Mouse (Mus musculus): Measurements from ENCODE around the gene Gss. TPM values are rescaled to one million over a fixed set of nuclear protein-coding genes. Genes with fewer than 3 reads are reported as not detected.

Gene Gss
- polyA plus RNA-seq, 1 experiment from 2014 or later = 47.9 TPM

DNA sequence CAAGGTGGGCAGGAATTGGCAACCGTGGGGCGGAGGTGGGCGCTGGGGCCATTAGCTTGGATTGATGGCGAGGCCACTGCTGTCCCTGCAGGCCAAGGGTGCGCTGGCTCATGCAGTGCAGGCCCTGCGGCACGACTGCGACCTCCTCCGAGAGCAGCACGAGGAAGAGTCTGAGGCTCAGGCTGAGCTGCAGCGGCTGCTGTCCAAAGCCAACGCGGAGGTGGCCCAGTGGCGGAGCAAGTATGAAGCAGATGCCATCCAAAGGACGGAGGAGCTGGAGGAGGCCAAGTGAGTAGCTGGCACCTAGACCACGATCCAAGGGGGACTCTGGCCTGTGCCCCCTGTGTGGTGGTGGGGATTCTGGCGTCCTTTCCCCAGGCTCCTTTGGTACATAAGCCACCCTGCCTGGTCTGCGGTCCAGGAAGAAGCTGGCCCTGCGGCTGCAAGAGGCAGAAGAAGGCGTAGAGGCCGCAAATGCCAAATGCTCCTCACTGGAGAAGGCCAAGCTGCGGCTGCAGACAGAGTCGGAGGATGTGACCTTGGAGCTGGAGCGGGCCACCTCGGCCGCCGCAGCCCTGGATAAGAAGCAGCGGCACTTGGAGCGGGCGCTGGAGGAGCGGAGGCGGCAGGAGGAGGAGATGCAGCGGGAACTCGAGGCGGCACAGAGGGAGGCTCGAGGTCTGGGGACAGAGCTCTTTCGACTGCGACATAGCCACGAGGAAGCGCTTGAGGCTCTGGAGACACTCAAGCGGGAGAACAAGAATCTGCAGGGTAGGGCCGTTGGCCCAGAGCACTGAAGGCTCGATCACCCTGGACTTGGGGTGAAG, 38.2 kb upstream of the Gss start:
- Histone ChIP-seq H3K9ac (ENCODE audit: low read length) (no peak overlapping the region), H3K36me3 (ENCODE audit: control insufficient read depth, insufficient read depth, low read length) (peaks cover 24% of the 10 kb centered on the region; the same call in 1 of the 2 replicates), H3K4me3 (ENCODE audit: low read depth, low read length) (no peak overlapping the region), H3K4me1 (replicated peaks; ENCODE audit: control insufficient read depth, insufficient read depth) (no peaks in the 10 kb centered on the region; the same call in 1 of the 2 replicates), H3K9me3 (ENCODE audit: control insufficient read depth, low read length) (no peaks in the 10 kb centered on the region), H3K4me2 (replicated peaks; ENCODE audit: low read depth) (no peak overlapping the region), H3K27me3 (ENCODE audit: control insufficient read depth, insufficient read depth, low read length) (no peaks in the 10 kb centered on the region), H3K27ac (replicated peaks) (no peak overlapping the region)
- ATAC-seq (ENCODE audit: low FRiP score, low TSS enrichment) (no peak), DNase-seq (ENCODE audit: low spot score) (no peak)
- 54% methylated on average over 41 of the region's 43 CpGs for WGBS
- TF ChIP-seq CTCF (IDR thresholded peaks at IDR 0.05; ENCODE audit: low read depth) (no peak), EP300 (optimal IDR thresholded peaks at IDR 0.05) (no peak)

GRCm38 (mm10) chr2:155630153-155630552, 37.5 kb upstream of the Gss start:
- Histone ChIP-seq H3K36me3 (ENCODE audit: control insufficient read depth, insufficient read depth, low read length) (peaks cover 21% of the 10 kb centered on the region; the same call in 1 of the 2 replicates), H3K9ac (ENCODE audit: low read length) (no peak overlapping the region), H3K27me3 (ENCODE audit: control insufficient read depth, insufficient read depth, low read length) (no peaks in the 10 kb centered on the region), H3K4me3 (ENCODE audit: low read depth, low read length) (no peak overlapping the region), H3K4me2 (replicated peaks; ENCODE audit: low read depth) (no peak overlapping the region), H3K4me1 (replicated peaks; ENCODE audit: control insufficient read depth, insufficient read depth) (no peaks in the 10 kb centered on the region; the same call in 1 of the 2 replicates), H3K27ac (replicated peaks) (no peak overlapping the region), H3K9me3 (ENCODE audit: control insufficient read depth, low read length) (no peaks in the 10 kb centered on the region)
- WGBS = 71% methylated on average over 20 of the region's 20 CpGs
- ATAC-seq (ENCODE audit: low FRiP score, low TSS enrichment) = no peak
- TF ChIP-seq EP300 (optimal IDR thresholded peaks at IDR 0.05) (no peak), CTCF (IDR thresholded peaks at IDR 0.05; ENCODE audit: low read depth) (no peak)
- no peak for DNase-seq (ENCODE audit: low spot score)

DNA sequence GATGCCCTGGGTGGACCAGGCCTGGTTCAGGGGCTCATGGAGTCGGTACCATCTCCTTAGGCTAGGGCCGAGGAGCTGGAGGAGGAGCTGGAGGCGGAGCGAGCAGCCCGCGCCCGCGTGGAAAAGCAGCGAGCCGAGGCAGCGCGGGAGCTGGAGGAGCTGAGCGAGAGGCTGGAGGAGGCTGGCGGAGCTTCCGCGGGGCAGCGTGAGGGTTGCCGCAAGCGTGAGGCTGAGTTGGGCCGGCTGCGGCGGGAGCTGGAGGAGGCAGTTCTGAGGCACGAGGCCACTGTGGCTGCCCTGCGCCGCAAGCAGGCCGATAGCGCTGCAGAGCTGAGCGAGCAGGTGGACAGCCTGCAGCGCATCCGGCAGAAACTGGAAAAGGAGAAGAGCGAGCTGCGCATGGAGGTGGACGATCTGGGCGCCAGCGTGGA, 36.6 kb upstream of the Gss start:
- H3K4me2 ChIP-seq (replicated peaks; ENCODE audit: low read depth) = peak overlapping the region; percentile 64
- ATAC-seq (ENCODE audit: low FRiP score, low TSS enrichment) = peak; percentile 38
- no peaks in the 10 kb centered on the region; the same call in 1 of the 2 replicates for H3K4me1 ChIP-seq (replicated peaks; ENCODE audit: control insufficient read depth, insufficient read depth)
- no peaks in the 10 kb centered on the region for H3K27me3 ChIP-seq (ENCODE audit: control insufficient read depth, insufficient read depth, low read length)
- H3K36me3 ChIP-seq (ENCODE audit: control insufficient read depth, insufficient read depth, low read length) = peaks cover 12% of the 10 kb centered on the region; the same call in 1 of the 2 replicates
- peak overlapping the region; percentile 27 for H3K4me3 ChIP-seq (ENCODE audit: low read depth, low read length)
- TF ChIP-seq CTCF (IDR thresholded peaks at IDR 0.05; ENCODE audit: low read depth) (no peak), EP300 (optimal IDR thresholded peaks at IDR 0.05) (no peak)
- H3K9me3 ChIP-seq (ENCODE audit: control insufficient read depth, low read length) = no peaks in the 10 kb centered on the region
- 1% methylated on average over 33 of the region's 35 CpGs for WGBS
- DNase-seq (ENCODE audit: low spot score) = peak; percentile 64
- H3K27ac ChIP-seq (replicated peaks) = 0 out of 2 replicates have a peak overlapping the region, but pooled peaks have one; percentile 2
- peak overlapping the region; percentile 55 for H3K9ac ChIP-seq (ENCODE audit: low read length)

DNA sequence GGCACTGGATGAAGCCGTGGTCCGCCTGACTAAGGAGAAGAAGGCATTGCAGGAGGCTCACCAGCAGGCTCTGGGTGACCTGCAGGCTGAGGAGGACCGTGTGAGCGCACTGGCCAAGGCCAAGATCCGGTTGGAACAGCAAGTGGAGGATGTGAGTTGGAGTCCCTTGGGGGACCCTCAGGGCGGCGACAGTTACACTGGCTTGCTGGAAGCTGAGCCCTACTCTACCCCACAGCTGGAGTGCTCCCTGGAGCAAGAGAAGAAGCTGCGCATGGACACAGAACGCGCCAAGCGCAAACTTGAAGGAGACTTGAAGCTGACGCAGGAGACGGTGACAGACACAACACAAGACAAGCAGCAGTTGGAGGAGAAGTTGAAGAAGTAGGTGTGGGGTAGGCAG, 35.9 kb upstream of the Gss start:
- WGBS = 85% methylated on average over 13 of the region's 13 CpGs

GRCm38 (mm10) chr2:155628112-155628511, 35.5 kb upstream of the Gss start:
- Histone ChIP-seq H3K27ac (replicated peaks) (no peak overlapping the region), H3K9me3 (ENCODE audit: control insufficient read depth, low read length) (no peaks in the 10 kb centered on the region), H3K4me2 (replicated peaks; ENCODE audit: low read depth) (no peak overlapping the region), H3K9ac (ENCODE audit: low read length) (no peak overlapping the region), H3K4me1 (replicated peaks; ENCODE audit: control insufficient read depth, insufficient read depth) (no peaks in the 10 kb centered on the region; the same call in 1 of the 2 replicates), H3K4me3 (ENCODE audit: low read depth, low read length) (no peak overlapping the region), H3K27me3 (ENCODE audit: control insufficient read depth, insufficient read depth, low read length) (no peaks in the 10 kb centered on the region), H3K36me3 (ENCODE audit: control insufficient read depth, insufficient read depth, low read length) (peaks cover 9% of the 10 kb centered on the region; the same call in 1 of the 2 replicates)
- WGBS = 90% methylated on average over 9 of the region's 9 CpGs
- DNase-seq (ENCODE audit: low spot score) (no peak), ATAC-seq (ENCODE audit: low FRiP score, low TSS enrichment) (no peak)
- no peak for TF ChIP-seq CTCF (IDR thresholded peaks at IDR 0.05; ENCODE audit: low read depth)
- no peak for TF ChIP-seq EP300 (optimal IDR thresholded peaks at IDR 0.05)

More for the DNA sequence above, 35.9 kb upstream of the Gss start:
- DNase-seq (ENCODE audit: low spot score) (no peak), ATAC-seq (ENCODE audit: low FRiP score, low TSS enrichment) (no peak)
- Histone ChIP-seq H3K4me2 (replicated peaks; ENCODE audit: low read depth) (no peak overlapping the region), H3K4me3 (ENCODE audit: low read depth, low read length) (no peak overlapping the region), H3K27me3 (ENCODE audit: control insufficient read depth, insufficient read depth, low read length) (no peaks in the 10 kb centered on the region), H3K4me1 (replicated peaks; ENCODE audit: control insufficient read depth, insufficient read depth) (no peaks in the 10 kb centered on the region; the same call in 1 of the 2 replicates), H3K9ac (ENCODE audit: low read length) (no peak overlapping the region), H3K27ac (replicated peaks) (no peak overlapping the region), H3K36me3 (ENCODE audit: control insufficient read depth, insufficient read depth, low read length) (peaks cover 11% of the 10 kb centered on the region; the same call in 1 of the 2 replicates), H3K9me3 (ENCODE audit: control insufficient read depth, low read length) (no peaks in the 10 kb centered on the region)
- no peak for TF ChIP-seq CTCF (IDR thresholded peaks at IDR 0.05; ENCODE audit: low read depth)
- no peak for TF ChIP-seq EP300 (optimal IDR thresholded peaks at IDR 0.05)

All from stomach, postnatal 0 days (tissue).